Mouse (Mus musculus): ENCODE results near the gene Tspan14.

Gene Tspan14

GRCm38 (mm10) chr14:40952301-40952700, 14.3 kb downstream of the Tspan14 start:
- no peak for DNase-seq (ENCODE audit: low spot score)

DNA sequence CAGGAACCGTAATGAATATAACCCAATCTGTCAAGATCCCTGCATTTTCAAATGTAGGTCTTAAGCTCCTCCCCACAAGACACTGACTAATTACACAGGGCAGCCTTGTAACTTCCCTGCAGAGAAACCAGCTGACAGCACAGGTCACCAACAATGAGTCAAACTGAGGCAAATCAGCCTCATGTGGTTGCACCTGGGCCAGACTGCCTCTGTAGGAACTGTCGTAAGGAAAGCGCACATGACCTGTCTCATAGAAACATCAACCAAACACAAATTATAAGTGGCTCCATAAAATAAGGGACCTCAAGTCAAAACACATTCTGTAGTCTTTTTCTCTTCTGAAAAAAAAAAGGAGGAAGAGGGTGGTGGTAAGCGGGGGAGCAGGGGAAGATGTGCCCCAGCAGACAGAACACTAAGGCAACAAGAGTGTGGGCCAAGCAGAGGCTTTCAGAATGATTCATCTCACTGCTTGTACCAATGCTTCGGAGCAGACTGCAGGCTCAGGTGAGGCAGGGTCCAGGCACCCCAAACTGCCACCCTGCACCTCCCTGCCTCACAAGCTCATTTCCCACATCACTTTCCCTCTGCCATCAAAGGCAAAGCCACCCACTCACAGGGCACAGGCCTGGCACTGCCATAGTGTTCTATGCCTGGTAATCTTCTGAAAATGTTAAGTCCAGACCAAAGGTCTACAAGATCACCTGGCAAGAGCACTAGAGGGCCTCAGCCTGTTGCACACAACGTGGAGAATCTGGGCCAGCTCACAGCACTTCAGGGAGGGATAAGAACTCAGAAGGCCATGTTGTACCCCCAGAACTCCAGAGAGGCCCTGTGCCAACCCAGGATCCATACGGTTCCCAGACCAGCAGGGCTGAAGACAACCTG, 16.6 kb downstream of the Tspan14 start:
- DNase-seq (ENCODE audit: low spot score): no peak

- DNase-seq (ENCODE audit: low spot score): no peak
Observed at GRCm38 (mm10) chr14:40949047-40949446, 17.6 kb downstream of the Tspan14 start.

DNA sequence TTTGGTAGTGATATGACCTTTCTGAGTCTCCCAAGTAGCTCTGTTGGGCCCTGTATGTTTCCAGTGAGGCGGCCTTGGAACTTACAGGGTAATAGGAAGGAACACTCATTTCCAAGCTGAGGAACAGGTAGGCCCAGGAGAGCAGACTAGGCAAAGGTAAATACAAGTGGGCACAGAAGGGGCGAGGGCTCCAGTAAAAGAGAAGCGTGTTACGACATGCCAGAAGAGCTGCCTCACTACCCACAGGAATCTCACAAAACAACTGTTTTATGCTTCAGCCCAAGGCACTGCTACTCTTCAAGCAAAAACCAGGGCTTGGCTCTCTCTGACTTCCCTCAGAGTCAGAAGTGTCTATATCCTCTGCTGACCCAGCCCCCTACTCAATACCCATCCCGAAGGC, 18.1 kb downstream of the Tspan14 start:
- DNase-seq (ENCODE audit: low spot score): no peak

DNA sequence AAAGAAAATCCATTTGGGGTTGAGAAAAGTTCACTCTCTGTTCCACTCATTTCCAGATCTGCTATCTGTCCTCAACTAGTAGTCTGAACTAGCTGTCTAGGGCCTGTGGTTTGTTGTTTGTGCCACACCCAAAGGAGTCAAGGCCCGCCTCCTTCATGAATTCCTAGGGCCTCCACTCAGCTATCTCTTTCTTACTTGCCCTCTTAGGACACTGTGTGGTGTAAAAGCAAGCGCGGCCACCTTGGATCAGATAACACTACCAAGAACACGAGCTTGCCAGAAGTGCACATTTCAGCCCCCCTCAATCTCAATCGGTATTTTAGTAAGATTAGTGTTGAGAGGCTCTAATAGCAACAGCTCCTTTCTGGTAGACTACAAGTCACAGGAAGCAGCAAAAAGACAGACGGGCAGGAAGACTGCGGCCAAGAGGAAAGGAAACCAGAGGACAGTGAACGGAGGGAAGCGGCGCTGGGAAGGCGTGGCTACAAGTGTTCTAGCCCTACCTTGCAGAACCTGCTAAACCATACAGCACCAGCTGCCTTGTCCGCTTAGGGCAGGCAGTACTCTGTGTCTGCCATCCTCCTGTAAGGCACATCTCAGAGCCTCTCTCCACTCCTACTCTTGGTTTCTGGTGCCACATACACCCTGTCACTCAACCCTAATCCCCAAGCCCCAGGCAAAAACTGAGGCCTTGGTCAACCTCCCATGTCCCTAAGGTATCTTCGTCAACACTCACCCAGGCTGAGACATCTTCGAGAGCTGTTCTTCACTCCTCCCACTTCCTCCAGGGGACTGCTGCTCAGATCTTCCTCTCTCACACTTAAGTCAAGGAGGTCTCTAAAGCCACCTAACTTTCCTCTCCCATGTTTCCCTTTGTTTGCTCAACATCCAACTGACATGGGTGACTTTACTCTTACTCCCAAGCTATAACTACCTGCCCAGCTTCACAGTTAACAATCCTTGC, 18.9 kb downstream of the Tspan14 start:
- no peak for DNase-seq (ENCODE audit: low spot score)

- no peak for DNase-seq (ENCODE audit: low spot score)
Observed at GRCm38 (mm10) chr14:40943802-40944201, 22.8 kb downstream of the Tspan14 start.

DNA sequence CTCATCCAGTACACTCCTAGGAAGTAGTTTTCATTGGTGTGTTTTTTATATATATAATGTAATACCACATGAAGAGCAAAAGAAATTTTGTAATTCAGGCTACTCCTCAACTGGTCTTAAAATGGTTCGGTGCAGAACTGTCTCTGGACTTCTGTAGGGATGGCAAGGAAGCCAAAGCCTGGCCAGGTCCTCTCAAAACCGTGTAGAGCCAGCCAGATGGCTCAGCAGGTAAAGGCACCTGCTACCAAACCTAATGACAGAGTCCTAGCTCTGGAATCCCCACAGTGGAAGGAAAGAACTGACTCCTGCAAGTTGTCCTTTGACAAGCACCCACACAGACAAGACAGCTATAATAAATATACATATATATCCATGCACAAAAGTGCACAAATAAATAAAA, 24.2 kb downstream of the Tspan14 start:
- DNase-seq (ENCODE audit: low spot score): no peak

DNA sequence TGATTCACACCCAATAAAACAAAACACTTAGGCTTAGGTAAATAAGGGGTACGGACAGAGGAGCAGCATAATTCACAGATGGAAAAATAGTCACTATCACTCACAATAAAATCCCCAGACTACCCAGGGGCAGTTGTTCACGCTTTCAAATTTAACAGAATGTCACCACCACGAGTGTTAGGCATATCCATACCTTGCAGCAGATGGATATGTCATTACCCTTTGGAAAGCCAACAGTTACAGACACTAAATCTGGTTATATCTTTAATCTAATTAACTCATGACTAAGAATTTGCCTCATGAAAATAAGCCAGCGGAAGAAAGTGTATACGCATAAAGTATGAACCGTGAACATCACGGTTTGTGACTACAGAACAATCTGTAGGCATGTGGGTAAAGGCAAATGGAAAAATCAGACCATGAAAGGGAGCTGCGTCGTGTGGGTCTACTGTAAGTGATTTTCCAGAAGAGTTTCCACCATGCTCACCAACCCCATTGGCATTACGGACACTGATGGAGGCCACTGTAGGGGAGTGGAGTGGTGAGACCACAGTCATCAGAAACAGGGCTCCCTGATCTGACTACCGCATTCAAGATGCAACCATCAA, 28.1 kb downstream of the Tspan14 start:
- no peak for DNase-seq (ENCODE audit: low spot score)

DNA sequence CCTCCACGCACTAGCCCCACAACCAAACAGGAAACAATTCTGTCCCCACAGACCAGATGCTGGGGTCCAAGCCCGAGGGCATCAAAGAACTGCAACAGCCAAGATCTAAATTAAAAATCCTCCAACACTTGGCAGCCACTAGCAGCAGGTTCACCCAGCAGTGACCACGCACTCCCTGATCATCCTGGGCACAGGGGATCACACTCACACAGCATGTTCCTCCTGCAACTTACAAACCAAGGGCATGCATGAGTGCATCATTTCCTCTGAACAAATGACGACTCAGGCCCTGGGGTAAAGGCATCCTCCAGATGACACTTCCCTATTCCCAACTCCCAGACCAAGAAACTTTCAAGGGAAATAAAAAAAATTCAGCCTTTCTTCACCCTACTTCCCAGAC, 29.6 kb downstream of the Tspan14 start:
- DNase-seq (ENCODE audit: low spot score): no peak

- no peak for DNase-seq (ENCODE audit: low spot score)
Observed at GRCm38 (mm10) chr14:40935481-40935880, 31.1 kb downstream of the Tspan14 start.

GRCm38 (mm10) chr14:40935054-40935453, 31.6 kb downstream of the Tspan14 start:
- no peak for DNase-seq (ENCODE audit: low spot score)

DNA sequence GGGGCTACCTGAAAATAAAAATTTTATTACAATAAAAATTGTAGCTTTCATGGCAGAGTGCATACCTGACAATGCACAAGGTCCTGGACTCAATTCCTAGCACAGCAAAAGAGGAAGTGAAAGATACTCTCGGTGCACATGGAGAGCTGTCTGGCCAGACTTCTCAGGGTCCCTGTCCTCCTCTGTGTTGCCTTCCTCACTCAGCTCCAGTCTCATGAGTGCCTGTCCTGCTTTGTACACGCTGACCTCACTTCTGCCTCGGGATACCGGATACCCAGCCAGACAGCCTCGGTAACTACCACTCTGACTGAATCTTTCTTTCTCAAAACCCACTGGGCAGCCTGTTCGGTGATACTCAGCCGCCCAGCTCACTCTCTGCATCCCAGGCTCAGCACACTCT, 33.3 kb downstream of the Tspan14 start:
- no peak for DNase-seq (ENCODE audit: low spot score)

DNA sequence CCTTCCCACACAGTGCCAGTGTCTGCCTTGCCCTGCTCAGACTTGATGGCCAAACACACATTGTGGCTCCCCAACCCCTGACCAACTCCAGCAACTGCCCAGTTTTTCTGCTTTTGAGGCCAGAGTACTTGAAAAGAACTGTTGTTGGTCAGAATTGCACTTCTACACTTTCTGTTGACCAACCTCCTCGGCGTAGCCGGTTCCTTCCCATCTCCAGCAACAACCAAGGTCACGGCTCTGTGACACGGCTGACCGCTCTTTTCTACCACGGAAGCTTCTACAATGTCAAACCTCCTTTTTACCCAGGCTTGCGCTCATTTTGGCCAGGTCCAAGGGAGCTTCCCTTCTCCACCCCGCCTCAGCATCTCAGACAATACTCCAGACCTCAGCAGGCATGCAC, 34.4 kb downstream of the Tspan14 start:
- DNase-seq (ENCODE audit: low spot score): no peak

GRCm38 (mm10) chr14:40931115-40931829, 35.3 kb downstream of the Tspan14 start:
- DNase-seq (ENCODE audit: low spot score): no peak

- DNase-seq (ENCODE audit: low spot score): no peak
Observed at GRCm38 (mm10) chr14:40929943-40930342, 36.7 kb downstream of the Tspan14 start.

- DNase-seq (ENCODE audit: low spot score): no peak
Observed at GRCm38 (mm10) chr14:40928897-40929296, 37.7 kb downstream of the Tspan14 start.

DNA sequence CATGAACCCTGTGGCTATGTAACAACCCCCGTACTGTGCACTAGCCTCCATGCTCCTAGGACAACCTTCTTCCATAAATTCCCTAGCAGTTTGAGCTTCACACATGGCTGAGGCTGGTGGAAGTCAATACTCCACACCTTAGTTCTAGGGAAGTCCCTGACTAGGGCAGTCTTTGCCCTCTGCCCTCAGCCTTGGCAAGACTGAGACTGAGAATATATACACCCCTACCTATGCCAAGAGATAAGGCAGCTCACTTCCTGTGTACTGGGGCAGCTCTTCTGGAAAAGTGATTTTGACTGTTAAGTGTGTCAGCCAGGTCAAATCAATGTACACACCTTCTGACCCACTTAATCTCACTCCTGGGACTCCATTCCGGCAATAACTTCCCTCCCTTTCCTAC, 39.6 kb downstream of the Tspan14 start:
- no peak for DNase-seq (ENCODE audit: low spot score)

GRCm38 (mm10) chr14:40924378-40925113, 42.1 kb downstream of the Tspan14 start:
- no peak for DNase-seq (ENCODE audit: low spot score)

DNA sequence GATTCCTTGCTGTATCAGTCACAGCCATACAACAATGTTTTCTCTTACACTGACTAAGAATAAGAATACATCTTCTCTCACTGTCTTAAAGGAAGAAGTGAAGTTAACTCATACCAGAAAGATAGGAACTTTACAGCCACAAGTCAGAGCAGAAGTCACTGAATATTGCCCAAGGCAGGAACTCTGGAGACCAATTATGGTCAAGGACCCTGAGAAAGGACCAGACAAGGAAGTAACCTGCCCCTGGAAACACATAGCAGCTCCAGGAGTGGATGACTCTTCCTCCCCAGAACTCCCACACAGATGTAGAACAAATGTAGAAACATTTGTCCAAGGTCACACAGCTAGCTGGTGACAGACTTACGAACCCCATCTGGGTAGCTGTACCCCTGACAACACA, 45.4 kb downstream of the Tspan14 start:
- DNase-seq (ENCODE audit: low spot score): no peak

GRCm38 (mm10) chr14:40919521-40919920, 47.1 kb downstream of the Tspan14 start:
- DNase-seq (ENCODE audit: low spot score): no peak

GRCm38 (mm10) chr14:40918477-40918876, 48.1 kb downstream of the Tspan14 start:
- DNase-seq (ENCODE audit: low spot score): no peak

Data from testis, postnatal 14 days (tissue).